Mouse (Mus musculus): ENCODE measurements at regions not wholly inside any gene's neighbourhood (a gene's known extent, or its start where the extent isn't known, plus 50 kb on each side); places are given as distances from the start of the nearest gene placed in this dataset.

- no peak for DNase-seq (ENCODE audit: low spot score in 2 of 2)
Observed at GRCm38 (mm10) chr15:36855550-36856131, 151.9 kb downstream of the Zfp706 start.

GRCm38 (mm10) chr15:36854900-36855321 lies 152.7 kb downstream of the Zfp706 start:
- DNase-seq (ENCODE audit: low spot score in 2 of 2): no peak

DNA sequence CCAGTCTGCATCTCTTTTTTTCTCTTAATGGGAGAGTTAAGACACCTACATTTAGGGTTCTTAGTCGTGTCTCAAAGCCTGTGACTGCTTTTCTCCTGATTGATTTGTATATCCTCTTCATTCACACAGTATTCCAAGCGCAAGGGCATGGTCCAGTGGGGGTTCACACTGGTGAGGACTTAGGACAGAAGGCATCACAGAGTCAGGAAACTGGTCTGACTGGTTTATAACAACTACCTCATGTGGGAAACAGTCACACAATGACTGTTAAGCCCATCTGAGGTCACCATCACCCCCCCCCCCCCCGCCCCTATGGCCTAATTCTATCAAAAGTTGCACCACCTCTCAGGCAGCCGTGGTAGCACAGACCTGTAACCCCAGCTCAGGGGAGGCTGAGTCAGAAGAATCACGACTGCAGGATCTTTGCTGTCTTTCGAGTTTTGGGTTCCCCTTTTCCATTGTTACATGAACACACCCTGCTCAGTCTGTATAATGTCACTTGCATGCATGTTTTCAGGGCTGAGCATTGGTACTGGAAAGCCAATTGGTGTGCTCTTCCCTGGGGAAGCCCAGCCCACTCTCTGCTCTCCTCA lies 155.2 kb downstream of the Zfp706 start:
- DNase-seq (ENCODE audit: low spot score in 2 of 2): no peak

GRCm38 (mm10) chr15:36848238-36848637 lies 159.3 kb downstream of the Zfp706 start:
- DNase-seq (ENCODE audit: low spot score in 2 of 2): no peak

- DNase-seq (ENCODE audit: low spot score in 2 of 2): no peak
Observed at GRCm38 (mm10) chr15:36846806-36847205, 160.8 kb downstream of the Zfp706 start.
